Comparison of ENCODE assay signal across 9 mouse cellular contexts in the genomic region with DNA sequence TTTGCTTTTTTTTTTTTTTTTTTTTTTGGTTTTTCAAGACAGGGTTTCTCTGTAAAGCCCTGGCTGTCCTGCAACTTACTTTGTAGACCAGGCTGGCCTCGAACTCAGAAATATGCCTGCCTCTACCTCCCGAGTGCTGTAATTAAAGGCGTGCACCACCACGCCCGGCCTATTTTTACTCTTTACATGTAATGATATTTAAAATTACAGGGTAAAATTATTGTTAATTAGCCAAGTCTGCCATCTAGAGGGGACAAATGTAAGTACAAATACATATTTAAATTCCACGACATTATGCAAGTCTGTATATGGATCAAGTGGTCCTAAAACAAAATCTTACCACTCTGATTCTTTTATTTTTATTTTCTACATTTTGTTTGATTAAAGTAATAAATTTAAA. TPM values are rescaled to one million over a fixed set of nuclear protein-coding genes. Genes with fewer than 3 reads are reported as not detected.
A peak's percentile ranks its signal among the peaks of the same experiment; 100 is the strongest.
DNase-seq lines count a peak whose midpoint lies in the region; ATAC-seq and TF ChIP-seq lines count a peak whose summit lies in the region.
"Had no signal": no experiment of that assay in that cellular context is flagged by ENCODE, and none has a peak within 500 bp of the region (broad histone marks: within the 10 kb centered on the region; RNA-seq: fewer than 3 reads in every experiment).

No protein-coding gene starts in this region.

- no peak overlapping the region for H3K4me2 ChIP-seq in kidney, postnatal 0 days (ENCODE audit: low read length)
- H3K4me2 ChIP-seq: limb, embryonic 12.5 days had no signal

- TF ChIP-seq EP300 in MEL (IDR thresholded peaks at IDR 0.05; ENCODE audit: low read depth in 1 of 2, low read length in 2 of 2) = no peak

- TF ChIP-seq CTCF in kidney, postnatal 0 days (IDR thresholded peaks at IDR 0.05; ENCODE audit: low read depth) = peak; percentile 71
- TF ChIP-seq CTCF in MEL (IDR thresholded peaks at IDR 0.05 in 2 of 3, conservative IDR thresholded peaks at IDR 0.05 in 1 of 3; ENCODE audit: control insufficient read depth in 1 of 3, insufficient read depth in 1 of 3, low read depth in 2 of 3, low read length in 3 of 3, poor library complexity in 1 of 3, severe bottlenecking in 1 of 3) = peak; percentile 9 to 72 (median 35); a peak in 3 of 6 replicates

- H3K4me1 ChIP-seq in kidney, postnatal 0 days (replicated peaks; ENCODE audit: insufficient read depth, low read length) = no peaks in the 10 kb centered on the region
- H3K4me1 ChIP-seq in MEL (ENCODE audit: control insufficient read depth in 1 of 2, insufficient read depth in 2 of 2, low read length in 2 of 2) = peaks cover 0 to 2% of the 10 kb centered on the region in 2 experiments; a peak in 1 of 4 replicates
- H3K4me1 ChIP-seq: limb, embryonic 12.5 days had no signal

- TF ChIP-seq POLR2A in MEL (IDR thresholded peaks at IDR 0.05; ENCODE audit: control insufficient read depth in 1 of 2, insufficient read depth in 1 of 2, low read depth in 1 of 2, low read length in 2 of 2, poor library complexity in 1 of 2) = no peak

- 68% methylated on average over 6 of the region's 6 CpGs for WGBS in kidney, postnatal 0 days

- no peak overlapping the region for H3K9ac ChIP-seq in kidney, postnatal 0 days (ENCODE audit: low read depth, low read length)
- no peak overlapping the region for H3K9ac ChIP-seq in MEL (ENCODE audit: control insufficient read depth, low read depth, low read length, poor library complexity, severe bottlenecking)
- H3K9ac ChIP-seq: limb, embryonic 12.5 days had no signal

- H3K9me3 ChIP-seq in kidney, postnatal 0 days (replicated peaks; ENCODE audit: low read length) = no peaks in the 10 kb centered on the region
- no peaks in the 10 kb centered on the region for H3K9me3 ChIP-seq in MEL (replicated peaks; ENCODE audit: insufficient read depth, low read length)
- H3K9me3 ChIP-seq: limb, embryonic 12.5 days had no signal

- TF ChIP-seq RAD21 in MEL (IDR thresholded peaks at IDR 0.05; ENCODE audit: low read depth, low read length) = peak; percentile 81

- peak; percentile 75 for DNase-seq in kidney, postnatal 0 days (ENCODE audit: low spot score)
- no peak for DNase-seq in kidney, postnatal 36 days
- DNase-seq in B cell, adult 2 months = peak; percentile 34
- DNase-seq in MEL (ENCODE audit: low read depth, low spot score) = peak; percentile 76
- DNase-seq in heart, postnatal 4 days = peak; percentile 10
- no peak for DNase-seq in spleen, adult 12 weeks (ENCODE audit: low spot score)
- no peak for DNase-seq in frontal cortex, postnatal 36 days (ENCODE audit: low spot score in 2 of 2)
- DNase-seq in left cerebral cortex, adult 8-10 months (ENCODE audit: low spot score in 2 of 2) = no peak

- peaks cover 22% of the 10 kb centered on the region for H3K36me3 ChIP-seq in kidney, postnatal 0 days (ENCODE audit: insufficient read depth, low read length)
- H3K36me3 ChIP-seq in MEL (ENCODE audit: control insufficient read depth in 1 of 2, insufficient read depth in 2 of 2, low read length in 2 of 2) = peaks cover 2 to 21% of the 10 kb centered on the region in 2 experiments

- H3K79me2 ChIP-seq in MEL (ENCODE audit: control insufficient read depth, insufficient read depth, low read length, poor library complexity) = no peaks in the 10 kb centered on the region

- H3K27me3 ChIP-seq in kidney, postnatal 0 days (ENCODE audit: insufficient read depth, low read length) = no peaks in the 10 kb centered on the region
- H3K27me3 ChIP-seq in MEL (ENCODE audit: control insufficient read depth in 1 of 2, insufficient read depth in 2 of 2, low read length in 2 of 2) = no peaks in the 10 kb centered on the region
- H3K27me3 ChIP-seq: limb, embryonic 12.5 days had no signal

- no peak overlapping the region for H3K4me3 ChIP-seq in kidney, postnatal 0 days (replicated peaks; ENCODE audit: low read depth, low read length)
- H3K4me3 ChIP-seq in MEL (ENCODE audit: control insufficient read depth in 1 of 2, insufficient read depth in 1 of 2, low read depth in 2 of 2, low read length in 2 of 2) = no peak overlapping the region
- H3K4me3 ChIP-seq: limb, embryonic 12.5 days had no signal

- ATAC-seq in kidney, postnatal 0 days (replicated peaks; ENCODE audit: low FRiP score, low read depth) = no peak

- no peak overlapping the region for H3K27ac ChIP-seq in kidney, postnatal 0 days
- H3K27ac ChIP-seq in MEL (ENCODE audit: control insufficient read depth, low read depth, low read length) = no peak overlapping the region
- H3K27ac ChIP-seq: limb, embryonic 12.5 days had no signal

TF ChIP-seq in MEL, 35 proteins besides CTCF, POLR2A, EP300 and RAD21:
- peak; percentile 56; the same call in 1 of the 2 replicates for TF ChIP-seq ZNF384 (IDR thresholded peaks at IDR 0.05; ENCODE audit: low read depth, low read length)
- no peak for TF ChIP-seq ELF1 (IDR thresholded peaks at IDR 0.05; ENCODE audit: low read depth, low read length)
- TF ChIP-seq TBP (IDR thresholded peaks at IDR 0.05; ENCODE audit: low read depth, low read length) = peak; percentile 52; the same call in 1 of the 2 replicates
- TF ChIP-seq SMC3 (IDR thresholded peaks at IDR 0.05; ENCODE audit: low read depth, low read length) = peak; percentile 74
- TF ChIP-seq KAT2A (conservative IDR thresholded peaks at IDR 0.05; ENCODE audit: low read depth, low read length) = no peak
- peak; percentile 30; the same call in 1 of the 2 replicates for TF ChIP-seq MYC (IDR thresholded peaks at IDR 0.05; ENCODE audit: low read depth, low read length)
- TF ChIP-seq MAFK (IDR thresholded peaks at IDR 0.05; ENCODE audit: borderline replicate concordance, low read depth, low read length) = no peak
- TF ChIP-seq USF1 (IDR thresholded peaks at IDR 0.05; ENCODE audit: low read depth, low read length) = no peak
- no peak for TF ChIP-seq ZKSCAN1 (IDR thresholded peaks at IDR 0.05; ENCODE audit: low read depth, low read length)
- TF ChIP-seq SIN3A (IDR thresholded peaks at IDR 0.05; ENCODE audit: low read length) = 0 out of 2 replicates have a peak, but pooled peaks have one; percentile 42
- TF ChIP-seq ZC3H11A (IDR thresholded peaks at IDR 0.05; ENCODE audit: low read depth, low read length) = peak; percentile 77
- no peak for TF ChIP-seq UBTF (IDR thresholded peaks at IDR 0.05; ENCODE audit: borderline replicate concordance, insufficient read depth, low read depth, low read length)
- TF ChIP-seq JUND (IDR thresholded peaks at IDR 0.05; ENCODE audit: low read depth, low read length) = no peak

RNA-seq across cellular contexts. Expression of a gene that starts 49.9 kb away (rescaled TPM):
- 79.2 and 83.7 TPM in 2 replicates for polyA plus RNA-seq in kidney, postnatal 0 days (2015; fragmentation: Nextera tagmentation; extraction: Ambion mirVana)
- total RNA-seq in MEL (2012; rRNA removed) = 45.6 and 48.4 TPM in 2 replicates
- 10 to 100 TPM in 1 of 2 experiments, not detected in 1; 35.8 TPM for polyA plus RNA-seq in MEL (2012; ENCODE audit: insufficient read depth in 1 of 2, insufficient read length in 2 of 2, low read depth in 1 of 2, low replicate concordance in 2 of 2, missing spikeins in 1 of 2)
- 10 to 100 TPM; 70.2 to 76.7 TPM for total RNA-seq in heart, postnatal 4 days (2021)
- total RNA-seq in left cerebral cortex, adult 8-10 months (2022) = 100 to 1,000 TPM in 2 of 4 experiments, 10 to 100 TPM in 2; 90.3 to 120 (median 103) TPM

Comparison
In these comparisons a context has a peak if more than half of its experiments do, and no peak if none do; other contexts are left out.
1. DNase-seq: peak in kidney, postnatal 0 days (single experiment), B cell, adult 2 months (2 of 2), MEL (single experiment) and heart, postnatal 4 days (single experiment); none in kidney, postnatal 36 days (0 of 2), spleen, adult 12 weeks (single experiment), frontal cortex, postnatal 36 days (0 of 2) and left cerebral cortex, adult 8-10 months (0 of 2).